Comparison of ENCODE assay signal across 8 mouse cellular contexts in genomic region chr16:31429471-31430155, GRCm38 (mm10). TPM values are rescaled to one million over a fixed set of nuclear protein-coding genes. Genes with fewer than 3 reads are reported as not detected.
DNase-seq lines count a peak whose midpoint lies in the region; ATAC-seq lines count a peak whose summit lies in the region.

No protein-coding gene starts in this region.

- H3K27me3 ChIP-seq in heart, embryonic 12.5 days (replicated peaks), result peaks cover 25% of the 10 kb centered on the region
- H3K27me3 ChIP-seq in kidney, embryonic 16.5 days (ENCODE audit: insufficient read depth, low read length), result peaks cover 26% of the 10 kb centered on the region

- peaks cover 26% of the 10 kb centered on the region for H3K4me1 ChIP-seq in heart, embryonic 12.5 days (replicated peaks)
- H3K4me1 ChIP-seq in kidney, embryonic 16.5 days (ENCODE audit: insufficient read depth, low read length), result peaks cover 13% of the 10 kb centered on the region

- peak; percentile 91 for DNase-seq in CD4-positive helper T cell, adult 2 months (ENCODE audit: low read depth, low spot score)
- peak; percentile 54 for DNase-seq in c-Kit-negative CD71-positive TER-119-positive erythroid progenitor cells, embryonic 14.5 days (ENCODE audit: low read depth, low spot score)
- DNase-seq in fat pad, adult 2 months (ENCODE audit: extremely low read depth, low read depth, low spot score), result peak; percentile 56
- DNase-seq in liver, result peak; percentile 89
- peak; percentile 76 to 79 for DNase-seq in spleen, postnatal 36 days (ENCODE audit: low spot score in 2 of 2)

- no peak overlapping the region for H3K27ac ChIP-seq in heart, embryonic 12.5 days (ENCODE audit: poor library complexity, severe bottlenecking)
- peak overlapping the region; percentile 26; the same call in 1 of the 2 replicates for H3K27ac ChIP-seq in kidney, embryonic 16.5 days (ENCODE audit: low read length)

- H3K4me2 ChIP-seq in heart, embryonic 12.5 days, result peak overlapping the region; percentile 96
- peak overlapping the region; percentile 94 for H3K4me2 ChIP-seq in kidney, embryonic 16.5 days (replicated peaks; ENCODE audit: low read depth, low read length)

- H3K9me3 ChIP-seq in heart, embryonic 12.5 days (replicated peaks), result no peaks in the 10 kb centered on the region
- H3K9me3 ChIP-seq in kidney, embryonic 16.5 days (ENCODE audit: low read length), result no peaks in the 10 kb centered on the region

- WGBS in heart, embryonic 12.5 days, result under 1% methylated on average over 49 of the region's 49 CpGs
- under 1% methylated on average over 49 of the region's 49 CpGs for WGBS in kidney, embryonic 16.5 days

- H3K9ac ChIP-seq in heart, embryonic 12.5 days, result peak overlapping the region; percentile 64
- H3K9ac ChIP-seq in kidney, embryonic 16.5 days (replicated peaks; ENCODE audit: low read length), result peak overlapping the region; percentile 59

- H3K4me3 ChIP-seq in heart, embryonic 12.5 days, result peak overlapping the region; percentile 61
- H3K4me3 ChIP-seq in kidney, embryonic 16.5 days (ENCODE audit: low read length), result peak overlapping the region; percentile 65

- peak; percentile 95 for ATAC-seq in heart, embryonic 12.5 days (ENCODE audit: insufficient number of reproducible peaks, low FRiP score)
- peak; percentile 98 for ATAC-seq in kidney, embryonic 16.5 days (ENCODE audit: low FRiP score, low TSS enrichment)
- ATAC-seq in monocyte, adult 5-6 weeks (replicated peaks; ENCODE audit: insufficient number of reproducible peaks, low FRiP score, low TSS enrichment, poor library complexity, severe bottlenecking), result peak; percentile 45

- H3K36me3 ChIP-seq in heart, embryonic 12.5 days, result no peaks in the 10 kb centered on the region
- no peaks in the 10 kb centered on the region for H3K36me3 ChIP-seq in kidney, embryonic 16.5 days (ENCODE audit: insufficient read depth, low read length)

RNA-seq across cellular contexts. Expression of gene Bdh1, which starts 7.5 kb away (rescaled TPM):
- polyA plus RNA-seq in heart, embryonic 12.5 days (2016; fragmentation: Nextera tagmentation; extraction: Ambion mirVana), result 12.5 and 15.6 TPM in 2 replicates
- polyA plus RNA-seq in kidney, embryonic 16.5 days (2015; fragmentation: Nextera tagmentation; extraction: Ambion mirVana), result 30.5 and 37.1 TPM in 2 replicates
- 0.68 to 3.1 TPM (median 1.2 TPM) in 3 replicates for total RNA-seq in monocyte, adult 5-6 weeks (2017)

Comparison
In these comparisons a context has a peak if more than half of its experiments do, and no peak if none do; other contexts are left out.
1. ATAC-seq: peak in every context shown above with its lines; median percentile 98 in kidney, embryonic 16.5 days; 95 in heart, embryonic 12.5 days; 45 in monocyte, adult 5-6 weeks.